In genomic region chr2:28044920-28045598, GRCm38 (mm10) we compare ENCODE assay signal across 27 mouse cellular contexts. TPM values are rescaled to one million over a fixed set of nuclear protein-coding genes. Genes with fewer than 3 reads are reported as not detected.
"Had no signal": no experiment of that assay in that cellular context is flagged by ENCODE, and none has a peak within 500 bp of the region (broad histone marks: within the 10 kb centered on the region; RNA-seq: fewer than 3 reads in every experiment).

No protein-coding gene starts in this region.

- H3K4me2 ChIP-seq: limb, embryonic 13.5 days; lung, embryonic 15.5 days; midbrain, embryonic 11.5 days; neural tube, embryonic 12.5 days; neural tube, embryonic 15.5 days had no signal

- DNase-seq: kidney, adult 18-20 months; kidney, adult 9 months; kidney, postnatal 14 days; kidney, postnatal 4 days; lung, postnatal 10 days; lung, postnatal 4 days; midbrain, embryonic 14.5 days; right cerebral cortex, adult 18-20 months; right cerebral cortex, postnatal 14 days; right cerebral cortex, postnatal 4 days; thymus, adult 2 months; thymus, postnatal 14 days had no signal

- H3K4me1 ChIP-seq: neural tube, embryonic 12.5 days; neural tube, embryonic 15.5 days had no signal

- H3K4me3 ChIP-seq: limb, embryonic 10.5 days; limb, embryonic 13.5 days; lung, embryonic 15.5 days; neural tube, embryonic 12.5 days; neural tube, embryonic 15.5 days had no signal

- H3K9ac ChIP-seq: limb, embryonic 13.5 days; lung, embryonic 15.5 days; neural tube, embryonic 12.5 days; neural tube, embryonic 15.5 days had no signal

- H3K9me3 ChIP-seq: limb, embryonic 10.5 days; limb, embryonic 13.5 days; lung, embryonic 15.5 days; neural tube, embryonic 12.5 days had no signal

- H3K27ac ChIP-seq: limb, embryonic 10.5 days; limb, embryonic 13.5 days; lung, embryonic 15.5 days; neural tube, embryonic 12.5 days; neural tube, embryonic 15.5 days; stomach, postnatal 0 days had no signal

- H3K36me3 ChIP-seq: limb, embryonic 10.5 days; lung, embryonic 15.5 days; neural tube, embryonic 12.5 days; neural tube, embryonic 15.5 days had no signal

- H3K27me3 ChIP-seq: limb, embryonic 13.5 days; lung, embryonic 15.5 days; neural tube, embryonic 12.5 days; neural tube, embryonic 15.5 days had no signal

- ATAC-seq: intestine, embryonic 16.5 days had no signal

RNA-seq across cellular contexts. Expression of gene Fcnb, which starts 39.6 kb away (rescaled TPM):
- total RNA-seq: layer of hippocampus, adult 18-20 months; layer of hippocampus, postnatal 14 days; left cerebral cortex, adult 8-10 months; left cerebral cortex, postnatal 25 days; liver, adult 2 months; midbrain, postnatal 0 days had no signal
- polyA plus RNA-seq: limb, embryonic 13.5 days; liver, adult 2 months; midbrain, embryonic 14.5 days; midbrain, postnatal 0 days; neural tube, embryonic 15.5 days; urinary bladder, adult 2 months had no signal
